Mouse (Mus musculus): ENCODE results near the gene Arhgdia. TPM values are rescaled to one million over a fixed set of nuclear protein-coding genes. Genes with fewer than 3 reads are reported as not detected.
A peak's percentile ranks its signal among the peaks of the same experiment; 100 is the strongest.

Gene Arhgdia
- polyA plus RNA-seq, 1 experiment from 2014 or later, result 352 TPM

DNA sequence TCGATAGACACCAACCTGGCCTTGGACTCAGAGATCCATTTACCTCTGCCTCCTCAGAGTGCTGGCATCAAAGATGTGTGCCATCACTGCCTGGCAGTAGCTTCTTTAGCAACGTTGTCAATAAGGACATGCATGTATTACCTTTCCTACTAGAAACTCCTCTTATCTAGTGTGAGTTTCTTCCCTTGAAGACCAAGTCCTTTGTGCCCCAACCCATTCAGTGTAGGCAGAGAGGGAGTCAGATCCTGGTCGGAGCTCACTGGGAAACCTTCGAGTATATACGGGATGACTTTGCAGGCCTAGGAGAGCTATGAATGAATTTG lies 7.2 kb downstream of the Arhgdia start:
- TF ChIP-seq CTCF (IDR thresholded peaks at IDR 0.05; ENCODE audit: low read depth), result no peak
- no peak for TF ChIP-seq EP300 (optimal IDR thresholded peaks at IDR 0.05)
- peaks cover 4% of the 10 kb centered on the region; the same call in 1 of the 2 replicates for H3K4me1 ChIP-seq (replicated peaks; ENCODE audit: control insufficient read depth, insufficient read depth)
- peak overlapping the region; percentile 41; the same call in 1 of the 2 replicates for H3K9ac ChIP-seq (ENCODE audit: low read length)
- ATAC-seq (ENCODE audit: low FRiP score, low TSS enrichment) (no peak), DNase-seq (ENCODE audit: low spot score) (no peak)
- peaks cover 17% of the 10 kb centered on the region for H3K36me3 ChIP-seq (ENCODE audit: control insufficient read depth, insufficient read depth, low read length)
- peak overlapping the region; percentile 98 for H3K4me3 ChIP-seq (ENCODE audit: low read depth, low read length)
- no peaks in the 10 kb centered on the region for H3K9me3 ChIP-seq (ENCODE audit: control insufficient read depth, low read length)
- peak overlapping the region; percentile 45; the same call in 1 of the 2 replicates for H3K27ac ChIP-seq (replicated peaks)
- no peaks in the 10 kb centered on the region for H3K27me3 ChIP-seq (ENCODE audit: control insufficient read depth, insufficient read depth, low read length)
- 26% methylated on average over 5 of the region's 5 CpGs for WGBS
- peak overlapping the region; percentile 79 for H3K4me2 ChIP-seq (replicated peaks; ENCODE audit: low read depth)

GRCm38 (mm10) chr11:120573585-120574277 lies 7.7 kb downstream of the Arhgdia start:
- DNase-seq (ENCODE audit: low spot score) (no peak), ATAC-seq (ENCODE audit: low FRiP score, low TSS enrichment) (peak; percentile 5; the same call in 1 of the 2 replicates)
- under 1% methylated on average over 23 of the region's 23 CpGs for WGBS
- Histone ChIP-seq H3K36me3 (ENCODE audit: control insufficient read depth, insufficient read depth, low read length) (peaks cover 13% of the 10 kb centered on the region), H3K9ac (ENCODE audit: low read length) (peak overlapping the region; percentile 81), H3K4me2 (replicated peaks; ENCODE audit: low read depth) (peak overlapping the region; percentile 79), H3K4me3 (ENCODE audit: low read depth, low read length) (peak overlapping the region; percentile 98), H3K27ac (replicated peaks) (peak overlapping the region; percentile 96), H3K4me1 (replicated peaks; ENCODE audit: control insufficient read depth, insufficient read depth) (peaks cover 4% of the 10 kb centered on the region; the same call in 1 of the 2 replicates), H3K27me3 (ENCODE audit: control insufficient read depth, insufficient read depth, low read length) (no peaks in the 10 kb centered on the region), H3K9me3 (ENCODE audit: control insufficient read depth, low read length) (no peaks in the 10 kb centered on the region)
- TF ChIP-seq EP300 (optimal IDR thresholded peaks at IDR 0.05), result no peak
- TF ChIP-seq CTCF (IDR thresholded peaks at IDR 0.05; ENCODE audit: low read depth), result no peak

GRCm38 (mm10) chr11:120572752-120573584 lies 8.5 kb downstream of the Arhgdia start, which contains the start of gene P4hb:
TSS of gene P4hb (minus strand) at chr11:120573253.
- peak within 1 kb of the TSS; percentile 96 for H3K27ac ChIP-seq (replicated peaks)
- whole genome bisulfite sequencing, result under 1% methylated on average over 90 of the region's 94 CpGs
- peaks cover 13% of the 10 kb centered on the region for H3K36me3 ChIP-seq (ENCODE audit: control insufficient read depth, insufficient read depth, low read length)
- H3K4me2 ChIP-seq (replicated peaks; ENCODE audit: low read depth), result peak within 1 kb of the TSS; percentile 80
- ATAC-seq (ENCODE audit: low FRiP score, low TSS enrichment) (peak; percentile 96), DNase-seq (ENCODE audit: low spot score) (peak; percentile 100)
- H3K4me1 ChIP-seq (replicated peaks; ENCODE audit: control insufficient read depth, insufficient read depth), result peaks cover 4% of the 10 kb centered on the region; the same call in 1 of the 2 replicates
- no peaks in the 10 kb centered on the region for H3K27me3 ChIP-seq (ENCODE audit: control insufficient read depth, insufficient read depth, low read length)
- peak within 1 kb of the TSS; percentile 98 for H3K4me3 ChIP-seq (ENCODE audit: low read depth, low read length)
- no peaks in the 10 kb centered on the region for H3K9me3 ChIP-seq (ENCODE audit: control insufficient read depth, low read length)
- TF ChIP-seq EP300 (optimal IDR thresholded peaks at IDR 0.05) (no peak), CTCF (IDR thresholded peaks at IDR 0.05; ENCODE audit: low read depth) (no peak)
- peak within 1 kb of the TSS; percentile 96 for H3K9ac ChIP-seq (ENCODE audit: low read length)

- H3K9ac ChIP-seq (ENCODE audit: low read length), result peak overlapping the region; percentile 96
- no peak for DNase-seq (ENCODE audit: low spot score)
- H3K4me3 ChIP-seq (ENCODE audit: low read depth, low read length), result peak overlapping the region; percentile 98
- peaks cover 15% of the 10 kb centered on the region for H3K36me3 ChIP-seq (ENCODE audit: control insufficient read depth, insufficient read depth, low read length)
- no peaks in the 10 kb centered on the region for H3K27me3 ChIP-seq (ENCODE audit: control insufficient read depth, insufficient read depth, low read length)
- WGBS, result under 1% methylated on average over 13 of the region's 24 CpGs
- peaks cover 4% of the 10 kb centered on the region; the same call in 1 of the 2 replicates for H3K4me1 ChIP-seq (replicated peaks; ENCODE audit: control insufficient read depth, insufficient read depth)
- ATAC-seq (ENCODE audit: low FRiP score, low TSS enrichment), result peak; percentile 23
- H3K27ac ChIP-seq (replicated peaks), result peak overlapping the region; percentile 96
- TF ChIP-seq CTCF (IDR thresholded peaks at IDR 0.05; ENCODE audit: low read depth) (peak; percentile 15; the same call in 1 of the 2 replicates), EP300 (optimal IDR thresholded peaks at IDR 0.05) (no peak)
- H3K9me3 ChIP-seq (ENCODE audit: control insufficient read depth, low read length), result no peaks in the 10 kb centered on the region
- peak overlapping the region; percentile 80 for H3K4me2 ChIP-seq (replicated peaks; ENCODE audit: low read depth)
These were observed 9.0 kb downstream of the Arhgdia start for GRCm38 (mm10) chr11:120572417-120572751.

GRCm38 (mm10) chr11:120571754-120572416 lies 9.5 kb downstream of the Arhgdia start:
- WGBS, result 4% methylated on average over 11 of the region's 11 CpGs
- Histone ChIP-seq H3K27ac (replicated peaks) (peak overlapping the region; percentile 96), H3K4me2 (replicated peaks; ENCODE audit: low read depth) (peak overlapping the region; percentile 80), H3K4me3 (ENCODE audit: low read depth, low read length) (peak overlapping the region; percentile 98), H3K36me3 (ENCODE audit: control insufficient read depth, insufficient read depth, low read length) (peaks cover 19% of the 10 kb centered on the region), H3K4me1 (replicated peaks; ENCODE audit: control insufficient read depth, insufficient read depth) (peaks cover 4% of the 10 kb centered on the region; the same call in 1 of the 2 replicates), H3K9me3 (ENCODE audit: control insufficient read depth, low read length) (no peaks in the 10 kb centered on the region), H3K27me3 (ENCODE audit: control insufficient read depth, insufficient read depth, low read length) (no peaks in the 10 kb centered on the region), H3K9ac (ENCODE audit: low read length) (peak overlapping the region; percentile 96)
- DNase-seq (ENCODE audit: low spot score), result no peak
- no peak for TF ChIP-seq CTCF (IDR thresholded peaks at IDR 0.05; ENCODE audit: low read depth)
- ATAC-seq (ENCODE audit: low FRiP score, low TSS enrichment), result no peak
